Mouse (Mus musculus): ENCODE data around the gene Rplp2.
"Not testable (repeated sequence)": the region's sequence is repeated elsewhere in the genome, so short reads cannot be mapped to it uniquely, and the experiment has no call there.

The Rplp2 gene

DNA sequence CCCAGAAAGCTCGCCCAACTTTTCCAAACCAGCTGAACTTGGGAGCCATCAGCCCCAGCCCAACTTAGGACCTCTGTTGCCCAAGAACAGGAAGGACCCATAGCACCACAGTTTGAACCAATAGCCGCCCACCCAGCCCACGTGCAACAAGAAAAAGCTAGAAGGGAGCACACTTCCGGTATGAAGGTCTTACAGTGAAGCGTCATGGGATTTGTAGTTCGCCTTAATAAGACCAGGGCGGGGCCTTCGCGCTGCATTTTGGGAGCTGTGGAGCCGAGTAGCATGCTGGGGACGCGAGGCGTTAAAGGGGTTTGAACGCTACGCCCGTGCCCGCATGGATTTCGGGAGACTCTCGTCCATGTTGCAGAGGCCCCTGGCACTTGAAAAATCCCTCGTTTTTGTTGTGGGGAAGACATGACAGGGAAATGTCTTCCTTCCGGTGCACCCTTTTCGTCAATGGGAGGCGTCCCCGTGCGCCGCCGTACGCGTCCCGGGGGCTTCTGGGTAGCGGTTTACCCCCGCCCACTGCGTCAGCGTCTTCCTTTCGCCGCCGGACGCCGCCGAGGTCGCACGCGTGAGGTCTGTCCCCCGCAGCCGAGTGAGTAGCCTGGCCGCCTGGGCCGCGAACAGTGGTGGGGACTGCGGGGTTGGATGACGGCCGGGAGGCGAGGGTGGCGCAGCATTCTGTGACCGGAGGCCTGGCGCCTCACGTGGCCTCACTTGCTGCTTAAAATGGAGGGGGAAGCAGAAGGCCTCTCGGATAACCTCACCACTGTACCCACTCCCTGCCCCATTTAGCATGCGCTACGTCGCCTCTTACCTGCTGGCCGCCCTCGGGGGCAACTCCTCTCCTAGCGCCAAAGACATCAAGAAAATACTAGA lies at the start of gene Rplp2:
Gene Rplp2 (plus strand): TSS at position 261 of the 882 bp plus-strand sequence.
- peak; percentile 88 for DNase-seq

GRCm38 (mm10) chr7:141403305-141403704 lies 43.9 kb upstream of the Rplp2 start:
- peak; percentile 56 for DNase-seq

- DNase-seq, result no peak
These were observed 41.7 kb upstream of the Rplp2 start for GRCm38 (mm10) chr7:141405466-141405865.

DNA sequence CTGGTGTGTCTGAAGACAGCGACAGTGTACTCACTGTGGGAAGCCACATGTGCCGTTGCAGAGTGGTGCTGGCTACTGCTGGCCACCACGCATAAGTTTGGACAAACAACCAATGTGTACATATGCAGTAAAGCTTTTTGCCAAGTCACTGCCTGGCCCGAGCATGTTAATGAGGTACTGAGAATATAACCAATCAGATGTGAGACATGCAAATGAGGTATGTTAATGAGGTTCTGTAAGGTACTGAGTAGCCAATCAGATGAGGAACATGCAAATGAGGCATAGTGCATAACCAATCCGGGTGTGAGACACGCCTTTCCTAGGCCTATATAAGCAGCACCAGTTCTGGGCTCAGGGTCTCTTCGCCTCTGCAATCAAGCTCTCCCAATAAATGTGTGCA lies 39.5 kb upstream of the Rplp2 start:
- not testable (repeated sequence) for DNase-seq

GRCm38 (mm10) chr7:141408833-141409232 lies 38.3 kb upstream of the Rplp2 start:
- DNase-seq, result peak; percentile 86

DNA sequence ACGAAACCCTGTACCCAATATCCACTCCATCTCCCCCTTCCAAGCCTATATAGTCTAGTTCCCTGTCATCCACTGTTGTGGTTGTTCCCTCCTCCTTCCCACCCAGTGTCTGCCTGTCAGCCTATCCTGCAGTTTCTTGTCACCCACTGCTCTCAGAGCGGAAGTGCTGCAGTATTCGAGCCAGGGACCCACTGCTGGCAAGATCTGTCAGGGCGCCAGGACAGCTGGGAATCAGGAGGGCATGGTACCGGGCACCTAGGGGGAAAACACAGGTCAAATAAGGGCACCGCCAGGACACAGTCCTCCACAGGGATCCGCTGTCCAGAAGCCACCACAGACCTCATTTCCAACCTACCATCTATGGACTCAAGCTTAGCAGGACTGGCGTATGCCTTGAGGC lies 36.5 kb upstream of the Rplp2 start:
- DNase-seq, result no peak

GRCm38 (mm10) chr7:141411667-141412066 lies 35.5 kb upstream of the Rplp2 start:
- no peak for DNase-seq

DNA sequence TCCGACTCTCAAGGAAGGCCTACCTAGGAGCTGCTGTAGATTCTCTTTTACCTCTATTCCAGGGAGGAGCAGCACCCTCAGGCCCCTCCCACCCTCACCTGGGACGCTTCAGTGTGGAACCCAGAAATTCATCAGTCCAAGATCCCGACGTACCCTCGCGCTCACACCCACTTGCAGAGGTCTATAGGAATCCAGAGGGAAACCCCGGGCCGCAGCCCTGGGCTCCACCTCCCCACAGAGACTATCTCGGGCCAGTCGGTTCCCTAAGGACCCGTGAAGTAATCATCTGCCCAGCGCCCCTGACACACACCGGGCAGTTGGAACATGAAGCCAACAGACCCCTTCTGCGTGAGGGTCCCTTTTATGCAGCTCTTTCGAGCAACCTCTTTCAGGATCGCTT lies 33.8 kb upstream of the Rplp2 start:
- DNase-seq, result no peak

GRCm38 (mm10) chr7:141413809-141414584 lies 33.2 kb upstream of the Rplp2 start, which contains the start of gene Gatd1:
Gatd1 (minus strand) TSS chr7:141414136.
- DNase-seq, result peak; percentile 100

- DNase-seq, result no peak
These were observed 30.9 kb upstream of the Rplp2 start for GRCm38 (mm10) chr7:141416144-141416841.

GRCm38 (mm10) chr7:141417731-141418681 lies 29.2 kb upstream of the Rplp2 start:
- no peak for DNase-seq

DNA sequence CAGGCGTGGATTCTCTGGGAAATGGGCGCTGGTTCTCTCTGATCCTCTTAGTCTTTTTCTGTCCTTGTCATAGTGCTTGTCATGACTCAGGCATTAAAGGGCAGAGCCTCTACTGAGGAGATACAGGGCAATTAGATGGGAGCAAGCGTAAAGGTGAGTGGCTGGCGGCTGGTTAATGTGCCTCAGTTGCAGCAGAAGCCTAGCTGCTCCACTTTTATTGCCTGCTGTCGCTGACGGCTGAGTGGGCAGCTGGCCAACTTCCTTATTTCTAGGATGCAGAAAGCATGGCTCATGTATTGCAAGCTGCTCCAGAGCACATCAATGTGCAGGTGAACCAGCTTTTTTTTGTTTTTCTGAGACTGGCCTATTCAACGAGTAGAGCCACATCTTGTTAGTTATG lies 28.2 kb upstream of the Rplp2 start:
- peak; percentile 70 for DNase-seq

GRCm38 (mm10) chr7:141420030-141420702 lies 27.0 kb upstream of the Rplp2 start:
- no peak for DNase-seq

DNA sequence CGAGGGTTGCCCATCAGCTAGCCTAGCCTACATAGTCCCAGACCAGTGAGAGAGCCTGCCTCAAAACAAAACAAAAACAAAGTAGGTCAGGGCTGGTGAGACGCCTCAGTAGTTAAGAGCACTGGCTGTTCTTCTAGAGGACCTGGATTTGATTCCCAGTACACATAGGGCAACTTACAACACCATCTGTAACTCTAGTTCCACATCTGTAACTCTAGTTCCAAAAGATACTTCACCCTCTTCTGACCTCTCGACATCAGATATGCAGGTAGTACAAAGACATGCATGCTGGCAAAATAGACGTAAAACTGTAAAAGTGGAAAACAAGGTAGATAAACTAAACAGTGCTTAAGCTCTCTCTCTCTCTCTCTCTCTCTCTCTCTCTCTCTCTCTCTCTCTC lies 23.4 kb upstream of the Rplp2 start:
- no peak for DNase-seq

DNA sequence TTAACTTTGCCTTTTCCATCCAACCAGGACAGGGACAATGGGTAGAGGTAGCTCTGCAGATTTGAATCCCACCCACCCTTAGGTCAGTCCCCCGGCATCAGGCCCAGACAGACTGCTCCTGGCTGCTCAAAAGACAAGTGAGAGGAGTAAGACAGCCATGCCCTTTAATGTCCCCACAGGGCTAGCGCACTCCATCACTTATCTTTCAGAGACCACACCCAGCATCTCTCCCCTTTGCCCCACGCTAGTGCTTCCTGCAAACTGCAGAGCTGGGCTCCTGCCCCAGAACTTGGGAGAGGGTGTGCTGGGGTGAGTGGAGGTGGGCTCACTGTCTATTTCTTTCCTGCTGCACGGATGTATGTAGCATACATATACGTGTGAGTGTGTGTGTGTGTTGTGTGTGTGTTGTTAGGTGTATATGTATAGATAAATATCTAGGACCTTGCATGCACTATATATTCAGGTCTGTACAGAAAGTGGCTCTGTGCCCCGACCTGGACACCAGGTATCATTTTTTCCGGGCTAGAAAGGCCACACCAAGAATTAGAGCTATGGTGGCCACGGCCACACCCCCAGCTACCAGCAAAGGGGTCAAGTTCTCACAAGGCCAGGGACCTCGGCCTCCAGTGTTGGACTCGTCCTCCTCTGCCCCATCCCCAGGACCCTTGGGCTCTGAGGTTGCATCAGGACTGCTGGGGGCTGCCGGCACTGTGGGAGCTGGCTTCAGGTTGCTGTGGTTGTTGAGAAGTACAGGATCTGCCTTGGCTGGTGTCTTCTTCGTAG lies 20.0 kb upstream of the Rplp2 start:
- DNase-seq, result no peak

GRCm38 (mm10) chr7:141428701-141429100 lies 18.5 kb upstream of the Rplp2 start:
- DNase-seq, result no peak

- DNase-seq, result peak; percentile 72
These were observed 17.9 kb upstream of the Rplp2 start, which contains the start of gene Cend1 for GRCm38 (mm10) chr7:141429310-141429709. Cend1 (minus strand) TSS chr7:141429491.

DNA sequence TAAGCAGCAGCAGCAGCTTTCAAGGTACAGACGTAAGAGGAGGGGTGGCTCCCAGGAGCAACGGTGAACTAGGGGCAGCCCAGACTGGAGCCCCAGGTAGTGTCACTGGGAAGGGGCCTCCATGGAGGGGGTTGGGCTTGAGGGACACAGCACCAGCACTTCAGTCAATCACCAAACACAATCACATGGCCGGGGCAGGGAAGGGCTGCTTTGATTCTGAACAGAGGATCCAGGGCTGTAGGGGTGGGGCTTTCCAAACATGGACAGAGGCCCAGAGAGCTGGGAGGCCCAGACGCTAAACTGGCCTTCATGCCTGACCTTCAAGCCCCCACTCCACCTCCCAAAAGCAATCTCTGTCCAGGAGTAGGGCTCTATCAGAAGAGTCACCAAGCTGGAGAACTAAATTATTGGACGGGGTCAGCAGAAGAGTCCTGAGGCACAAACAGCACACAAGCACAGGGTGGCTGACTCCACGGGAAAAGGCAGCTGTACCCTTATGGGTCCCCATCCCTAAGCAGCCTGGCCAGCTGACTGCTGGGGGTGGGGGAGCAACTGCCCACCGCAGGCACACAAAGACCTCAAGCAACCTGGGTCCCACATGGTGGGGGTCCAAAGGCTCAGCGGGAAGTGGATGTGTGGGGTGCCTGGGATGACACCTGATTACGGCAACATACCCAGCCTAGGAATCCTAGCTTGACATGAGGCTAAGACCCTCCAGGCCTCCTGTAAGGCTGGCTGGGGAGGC lies 17.2 kb upstream of the Rplp2 start:
- DNase-seq, result no peak

GRCm38 (mm10) chr7:141430585-141431240 lies 16.5 kb upstream of the Rplp2 start:
- no peak for DNase-seq
